Mouse (Mus musculus): ENCODE measurements around the gene Rap2a.

DNA sequence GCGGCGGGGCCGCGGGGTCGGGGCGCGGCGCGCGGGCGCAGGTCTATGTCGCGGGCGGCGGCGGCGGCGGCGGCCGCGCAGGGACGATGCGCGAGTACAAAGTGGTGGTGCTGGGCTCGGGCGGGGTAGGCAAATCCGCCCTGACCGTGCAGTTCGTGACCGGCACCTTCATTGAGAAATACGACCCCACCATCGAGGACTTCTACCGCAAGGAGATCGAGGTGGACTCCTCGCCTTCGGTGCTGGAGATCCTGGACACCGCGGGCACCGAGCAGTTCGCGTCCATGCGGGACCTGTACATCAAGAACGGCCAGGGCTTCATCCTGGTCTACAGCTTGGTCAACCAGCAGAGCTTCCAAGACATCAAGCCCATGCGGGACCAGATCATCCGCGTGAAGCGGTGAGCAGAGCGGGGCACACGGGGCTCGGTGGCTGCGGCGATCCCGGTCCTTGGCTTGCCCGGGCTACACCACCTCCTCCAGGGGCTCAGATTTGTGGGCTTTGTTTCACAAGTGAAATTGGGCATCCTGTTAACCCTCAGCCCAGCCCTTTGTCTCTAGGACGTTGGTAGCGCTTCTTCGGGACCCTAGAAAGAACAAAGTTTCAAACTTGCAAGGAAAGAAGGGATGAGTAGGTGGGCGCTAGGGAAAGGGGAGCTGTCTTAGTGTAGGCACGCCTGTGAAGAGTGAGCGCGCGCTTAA is 547 bp downstream of the Rap2a start:
- peak; percentile 5; the same call in 1 of the 2 replicates for TF ChIP-seq CTCF (IDR thresholded peaks at IDR 0.05)
- no peak for TF ChIP-seq EP300 (IDR thresholded peaks at IDR 0.05)
